ENCODE assay signal across 16 mouse cellular contexts in the genomic region with DNA sequence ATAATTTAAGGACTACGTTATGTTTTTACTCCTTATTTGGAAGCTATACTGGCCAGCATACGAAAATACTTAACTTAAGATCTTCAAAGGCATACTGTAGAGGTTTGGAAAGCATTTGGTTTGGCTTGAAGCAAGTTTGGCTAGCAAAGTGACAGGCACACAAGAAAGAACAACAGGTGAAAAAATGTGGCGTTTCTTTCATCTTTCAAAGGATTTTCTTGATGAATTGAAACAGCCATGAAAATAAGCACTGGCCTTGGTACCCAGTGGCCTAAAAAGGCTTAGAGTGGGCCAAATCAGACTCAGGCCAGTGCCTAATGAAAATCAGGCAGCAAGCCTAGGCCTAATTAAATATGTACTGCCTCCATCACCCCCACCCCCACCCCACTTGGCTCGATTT.
DNase-seq lines count a peak whose midpoint lies in the region; ATAC-seq and TF ChIP-seq lines count a peak whose summit lies in the region.
"Had no signal": no experiment of that assay in that cellular context is flagged by ENCODE, and none has a peak within 500 bp of the region (broad histone marks: within the 10 kb centered on the region; RNA-seq: fewer than 3 reads in every experiment).

No protein-coding gene starts in this region.

- WGBS in heart, embryonic 10.5 days, result 71% methylated on average over 4 of the region's 4 CpGs
- 62% methylated on average over 4 of the region's 4 CpGs for WGBS in kidney, postnatal 0 days
- 65% methylated on average over 4 of the region's 4 CpGs for WGBS in kidney, adult 2 months
- 46% methylated on average over 4 of the region's 4 CpGs for WGBS in midbrain, postnatal 0 days
- 70% methylated on average over 4 of the region's 4 CpGs for WGBS in midbrain, embryonic 13.5 days
- WGBS in limb, embryonic 13.5 days, result 26% methylated on average over 4 of the region's 4 CpGs

- no peaks in the 10 kb centered on the region for H3K27me3 ChIP-seq in heart, embryonic 10.5 days (ENCODE audit: insufficient read depth, poor library complexity, severe bottlenecking)
- H3K27me3 ChIP-seq in kidney, postnatal 0 days (ENCODE audit: insufficient read depth, low read length), result no peaks in the 10 kb centered on the region
- H3K27me3 ChIP-seq in kidney, adult 2 months (replicated peaks; ENCODE audit: control insufficient read depth, insufficient read depth, low read length), result no peaks in the 10 kb centered on the region
- H3K27me3 ChIP-seq in midbrain, postnatal 0 days (ENCODE audit: insufficient read depth, low read length), result no peaks in the 10 kb centered on the region
- H3K27me3 ChIP-seq in midbrain, embryonic 13.5 days, result no peaks in the 10 kb centered on the region
- no peaks in the 10 kb centered on the region for H3K27me3 ChIP-seq in limb, embryonic 13.5 days
- H3K27me3 ChIP-seq: stomach, embryonic 15.5 days had no signal

- ATAC-seq in kidney, postnatal 0 days (replicated peaks; ENCODE audit: low FRiP score, low read depth), result no peak
- ATAC-seq in midbrain, postnatal 0 days (ENCODE audit: low FRiP score), result no peak
- no peak for ATAC-seq in midbrain, embryonic 13.5 days
- ATAC-seq in limb, embryonic 13.5 days (ENCODE audit: low FRiP score, low read depth), result peak; percentile 72
- ATAC-seq: hindbrain, embryonic 16.5 days had no signal

- peaks cover 6% of the 10 kb centered on the region for H3K4me1 ChIP-seq in heart, embryonic 10.5 days
- no peaks in the 10 kb centered on the region for H3K4me1 ChIP-seq in kidney, postnatal 0 days (replicated peaks; ENCODE audit: insufficient read depth, low read length)
- H3K4me1 ChIP-seq in kidney, adult 2 months (ENCODE audit: control insufficient read depth, insufficient read depth, low read length), result no peaks in the 10 kb centered on the region
- H3K4me1 ChIP-seq in midbrain, postnatal 0 days (ENCODE audit: insufficient read depth, low read length), result no peaks in the 10 kb centered on the region
- H3K4me1 ChIP-seq in midbrain, embryonic 13.5 days (replicated peaks), result no peaks in the 10 kb centered on the region
- H3K4me1 ChIP-seq in limb, embryonic 13.5 days, result peaks cover 17% of the 10 kb centered on the region
- H3K4me1 ChIP-seq: stomach, embryonic 15.5 days had no signal

- no peak for DNase-seq in heart, embryonic 10.5 days (ENCODE audit: low spot score)
- no peak for DNase-seq in heart, postnatal 4 days
- DNase-seq in kidney, postnatal 0 days (ENCODE audit: low spot score), result peak; percentile 45
- DNase-seq in kidney, adult 2 months, result no peak
- peak; percentile 43 for DNase-seq in midbrain, postnatal 0 days (ENCODE audit: low spot score)
- no peak for DNase-seq in kidney, postnatal 25 days
- DNase-seq: adrenal gland, postnatal 10 days; cerebellum, postnatal 14 days; midbrain, embryonic 14.5 days; thymus, postnatal 14 days had no signal

- H3K36me3 ChIP-seq in heart, embryonic 10.5 days, result no peaks in the 10 kb centered on the region
- no peaks in the 10 kb centered on the region for H3K36me3 ChIP-seq in kidney, postnatal 0 days (ENCODE audit: insufficient read depth, low read length)
- no peaks in the 10 kb centered on the region for H3K36me3 ChIP-seq in kidney, adult 2 months (ENCODE audit: control insufficient read depth, insufficient read depth, low read length)
- H3K36me3 ChIP-seq in midbrain, postnatal 0 days (ENCODE audit: insufficient read depth, low read length), result no peaks in the 10 kb centered on the region
- no peaks in the 10 kb centered on the region for H3K36me3 ChIP-seq in midbrain, embryonic 13.5 days
- H3K36me3 ChIP-seq in limb, embryonic 13.5 days, result no peaks in the 10 kb centered on the region
- H3K36me3 ChIP-seq: stomach, embryonic 15.5 days had no signal

- no peak overlapping the region for H3K4me2 ChIP-seq in kidney, postnatal 0 days (ENCODE audit: low read length)
- no peak overlapping the region for H3K4me2 ChIP-seq in midbrain, postnatal 0 days (ENCODE audit: low read depth, low read length, poor library complexity, severe bottlenecking)
- no peak overlapping the region for H3K4me2 ChIP-seq in midbrain, embryonic 13.5 days (replicated peaks)
- H3K4me2 ChIP-seq in limb, embryonic 13.5 days (replicated peaks), result no peak overlapping the region

- H3K4me3 ChIP-seq in heart, embryonic 10.5 days, result no peak overlapping the region
- no peak overlapping the region for H3K4me3 ChIP-seq in kidney, postnatal 0 days (replicated peaks; ENCODE audit: low read depth, low read length)
- H3K4me3 ChIP-seq in kidney, adult 2 months (ENCODE audit: insufficient read depth, low read depth, low read length), result no peak overlapping the region
- no peak overlapping the region for H3K4me3 ChIP-seq in midbrain, postnatal 0 days (ENCODE audit: low read depth, low read length)
- no peak overlapping the region for H3K4me3 ChIP-seq in midbrain, embryonic 13.5 days (replicated peaks)
- no peak overlapping the region for H3K4me3 ChIP-seq in limb, embryonic 13.5 days
- H3K4me3 ChIP-seq: left cerebral cortex, adult 2 months; stomach, embryonic 15.5 days had no signal

- no peaks in the 10 kb centered on the region for H3K9me3 ChIP-seq in heart, embryonic 10.5 days
- H3K9me3 ChIP-seq in kidney, postnatal 0 days (replicated peaks; ENCODE audit: low read length), result no peaks in the 10 kb centered on the region
- no peaks in the 10 kb centered on the region for H3K9me3 ChIP-seq in midbrain, postnatal 0 days (ENCODE audit: low read length)
- no peaks in the 10 kb centered on the region for H3K9me3 ChIP-seq in midbrain, embryonic 13.5 days
- H3K9me3 ChIP-seq in limb, embryonic 13.5 days, result no peaks in the 10 kb centered on the region
- H3K9me3 ChIP-seq: stomach, embryonic 15.5 days had no signal

- H3K27ac ChIP-seq in heart, embryonic 10.5 days, result peak overlapping the region; percentile 65
- H3K27ac ChIP-seq in kidney, postnatal 0 days, result no peak overlapping the region
- H3K27ac ChIP-seq in kidney, adult 2 months (ENCODE audit: insufficient read depth, low read depth, low read length), result no peak overlapping the region
- H3K27ac ChIP-seq in midbrain, postnatal 0 days (ENCODE audit: low read depth, low read length), result no peak overlapping the region
- H3K27ac ChIP-seq in midbrain, embryonic 13.5 days, result no peak overlapping the region
- H3K27ac ChIP-seq in limb, embryonic 13.5 days, result no peak overlapping the region; the same call in 1 of the 2 replicates
- H3K27ac ChIP-seq: macrophage had no signal

- TF ChIP-seq CTCF in kidney, postnatal 0 days (IDR thresholded peaks at IDR 0.05; ENCODE audit: low read depth), result no peak
- TF ChIP-seq CTCF in kidney, adult 2 months (conservative IDR thresholded peaks at IDR 0.05; ENCODE audit: insufficient read depth, insufficient read length, low read depth, low read length), result no peak
- TF ChIP-seq CTCF in midbrain, postnatal 0 days (IDR thresholded peaks at IDR 0.05), result no peak

- no peak overlapping the region for H3K9ac ChIP-seq in kidney, postnatal 0 days (ENCODE audit: low read depth, low read length)
- no peak overlapping the region for H3K9ac ChIP-seq in midbrain, postnatal 0 days (replicated peaks; ENCODE audit: low read length, poor library complexity, severe bottlenecking)
- H3K9ac ChIP-seq in midbrain, embryonic 13.5 days (replicated peaks), result no peak overlapping the region
- H3K9ac ChIP-seq in limb, embryonic 13.5 days, result no peak overlapping the region
- H3K9ac ChIP-seq: stomach, embryonic 15.5 days had no signal

- TF ChIP-seq POLR2A in kidney, adult 2 months (IDR thresholded peaks at IDR 0.05; ENCODE audit: low read depth, low read length), result no peak

Comparison
In these comparisons a context has a peak if more than half of its experiments do, and no peak if none do; other contexts are left out.
1. DNase-seq: peak in kidney, postnatal 0 days (single experiment) and midbrain, postnatal 0 days (single experiment); none in heart, embryonic 10.5 days (single experiment), heart, postnatal 4 days (single experiment), kidney, adult 2 months (single experiment) and kidney, postnatal 25 days (0 of 2).